Mouse (Mus musculus) bone marrow macrophage, adult 2 months (primary cell): Measurements from ENCODE around the gene Tubgcp6. TPM values are rescaled to one million over a fixed set of nuclear protein-coding genes. Genes with fewer than 3 reads are reported as not detected.
A peak's percentile ranks its signal among the peaks of the same experiment; 100 is the strongest.

Source experiments
- H3K27ac ChIP-seq: 2 replicates; pipeline ENCODE4 v1.5.1; 2012; ENCODE audit warnings: low read depth, low read length; ENCODE audit not compliant: insufficient read depth
- H3K4me1 ChIP-seq: 2 replicates; pipeline ENCODE4 v1.6.1; 2012; ENCODE audit warnings: low read length; ENCODE audit not compliant: control insufficient read depth, insufficient read depth
- H3K4me3 ChIP-seq: 2 replicates; pipeline ENCODE4 v1.5.1; 2012; ENCODE audit warnings: mild to moderate bottlenecking, low read length, moderate library complexity; ENCODE audit not compliant: insufficient read depth
- CTCF ChIP-seq: IDR thresholded peaks from 2 replicates; pipeline ENCODE4 v1.5.1; 2012; ENCODE audit warnings: low read depth, mild to moderate bottlenecking, low read length, moderate library complexity
- POLR2A ChIP-seq: IDR thresholded peaks from 2 replicates; pipeline ENCODE4 v1.6.1; 2012; ENCODE audit warnings: mild to moderate bottlenecking, low read depth, low read length, borderline replicate concordance
- polyA plus RNA-seq: library from polyadenylated mRNA; stranded (reverse); fragments of >200 nt; gene quantifications from 2 replicates; pipeline ENCODE4 v1.2.4, GENCODE M21; 2012; ENCODE audit not compliant: missing spikeins, insufficient read depth, insufficient read length

The Tubgcp6 gene
- polyA plus RNA-seq, 1 experiment, result 15.4 TPM

- Histone ChIP-seq H3K4me3 (no peak overlapping the region), H3K4me1 (peaks cover 2% of the 10 kb centered on the region), H3K27ac (no peak overlapping the region)
- TF ChIP-seq POLR2A, result no peak
- TF ChIP-seq CTCF, result no peak
These were observed 13.7 kb upstream of the Tubgcp6 start for GRCm38 (mm10) chr15:89136461-89137155.

DNA sequence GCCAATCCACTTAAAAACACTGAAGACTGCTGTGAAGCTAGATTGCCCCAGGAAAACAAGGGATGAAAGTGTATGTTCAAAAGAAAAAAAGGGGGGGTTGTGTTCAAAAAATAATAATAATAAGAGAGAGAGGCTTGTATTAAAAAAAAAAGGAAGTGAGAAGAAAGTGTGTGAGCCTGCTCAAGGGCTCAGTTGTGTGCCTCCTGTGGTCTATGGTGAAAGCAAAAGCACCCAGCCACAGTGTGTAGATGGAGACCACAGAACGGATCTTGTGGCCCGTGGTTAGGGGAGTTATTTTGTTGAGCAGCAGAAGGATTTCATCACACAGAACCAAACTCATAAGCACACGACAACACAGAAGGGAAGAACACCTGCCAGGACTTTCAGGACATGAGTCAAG is 8.4 kb upstream of the Tubgcp6 start:
- Histone ChIP-seq H3K27ac (no peak overlapping the region), H3K4me3 (no peak overlapping the region), H3K4me1 (peaks cover 20% of the 10 kb centered on the region)
- TF ChIP-seq POLR2A, result no peak
- TF ChIP-seq CTCF, result no peak

DNA sequence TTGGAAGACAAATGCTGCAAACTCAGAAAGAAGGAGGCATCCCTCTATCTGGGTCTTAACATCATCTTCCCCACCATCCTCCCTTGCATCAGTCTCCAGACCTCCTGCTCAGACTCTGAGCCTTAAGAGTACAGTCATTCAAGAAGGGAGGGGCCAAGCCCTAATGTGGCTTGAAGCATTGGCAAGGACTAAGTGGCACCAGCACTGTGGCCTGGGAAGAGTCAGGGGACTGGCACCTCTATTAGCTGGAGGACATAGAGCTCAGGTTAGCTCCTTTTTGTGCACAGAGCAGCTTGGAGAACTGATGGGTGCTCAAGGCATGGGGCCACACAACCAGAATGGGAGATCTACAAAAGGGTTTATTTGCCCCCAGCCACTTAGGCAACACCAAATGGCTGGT is 7.3 kb upstream of the Tubgcp6 start:
- no peak overlapping the region for H3K4me3 ChIP-seq
- H3K27ac ChIP-seq, result no peak overlapping the region
- peaks cover 20% of the 10 kb centered on the region for H3K4me1 ChIP-seq
- TF ChIP-seq CTCF (no peak), POLR2A (no peak)

DNA sequence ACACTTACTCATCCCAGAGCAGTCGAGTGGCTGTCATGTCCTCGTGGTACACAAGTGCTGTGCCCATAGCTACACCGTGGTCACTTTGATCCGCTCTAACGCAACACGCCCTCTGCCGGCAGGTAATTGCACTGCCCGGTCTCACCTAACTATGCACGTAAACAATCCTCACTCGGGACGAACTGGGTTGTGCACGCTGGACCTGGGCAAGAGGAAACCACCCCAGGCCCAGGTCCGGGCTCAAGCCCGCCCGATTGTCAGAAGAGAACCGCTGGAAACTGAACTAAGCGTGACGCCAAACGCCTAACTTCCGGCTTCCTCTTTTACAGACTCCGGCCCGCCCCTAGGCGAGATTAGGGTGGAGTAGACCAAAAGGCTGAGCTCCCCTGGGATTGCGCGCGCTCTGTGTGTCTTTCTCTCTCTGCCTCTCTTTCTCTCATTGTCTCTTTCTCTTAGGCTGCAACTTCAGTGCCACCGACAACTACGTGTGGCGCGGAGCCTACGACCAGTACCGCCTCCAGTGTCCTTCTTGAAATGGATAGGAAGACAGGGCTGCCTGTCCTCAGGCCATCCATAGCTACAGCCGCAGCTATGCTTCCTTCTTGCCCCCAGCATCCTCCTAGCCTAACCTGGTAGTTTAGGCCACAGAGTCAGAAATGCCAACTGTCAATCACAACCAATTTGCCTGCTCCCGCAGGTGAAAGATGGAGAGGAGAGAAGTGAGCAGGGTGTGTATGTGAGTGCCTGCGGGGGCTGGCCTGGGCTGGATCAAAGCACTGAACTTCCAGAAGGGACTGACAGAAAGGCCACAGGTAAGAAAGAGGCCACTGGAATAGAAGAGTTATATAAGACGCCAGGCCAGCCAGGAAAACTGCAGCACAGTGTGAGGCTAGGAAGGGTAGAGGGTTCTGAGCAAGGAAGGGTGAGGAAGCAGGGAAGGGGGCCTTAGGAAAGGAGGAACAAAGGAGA is 5.8 kb upstream of the Tubgcp6 start, which contains the start of gene Hdac10:
Gene Hdac10 (minus strand): TSS at position 319 of the 969 bp plus-strand sequence.
- H3K27ac ChIP-seq, result peak within 1 kb of the TSS; percentile 61
- peak within 1 kb of the TSS; percentile 92 for H3K4me3 ChIP-seq
- TF ChIP-seq CTCF (peak; percentile 98), POLR2A (no peak)
- H3K4me1 ChIP-seq, result peaks cover 20% of the 10 kb centered on the region

GRCm38 (mm10) chr15:89127364-89127940 is 4.5 kb upstream of the Tubgcp6 start:
- H3K27ac ChIP-seq, result no peak overlapping the region
- peak overlapping the region; percentile 92 for H3K4me3 ChIP-seq
- H3K4me1 ChIP-seq, result peaks cover 20% of the 10 kb centered on the region
- TF ChIP-seq POLR2A, result no peak
- no peak for TF ChIP-seq CTCF

DNA sequence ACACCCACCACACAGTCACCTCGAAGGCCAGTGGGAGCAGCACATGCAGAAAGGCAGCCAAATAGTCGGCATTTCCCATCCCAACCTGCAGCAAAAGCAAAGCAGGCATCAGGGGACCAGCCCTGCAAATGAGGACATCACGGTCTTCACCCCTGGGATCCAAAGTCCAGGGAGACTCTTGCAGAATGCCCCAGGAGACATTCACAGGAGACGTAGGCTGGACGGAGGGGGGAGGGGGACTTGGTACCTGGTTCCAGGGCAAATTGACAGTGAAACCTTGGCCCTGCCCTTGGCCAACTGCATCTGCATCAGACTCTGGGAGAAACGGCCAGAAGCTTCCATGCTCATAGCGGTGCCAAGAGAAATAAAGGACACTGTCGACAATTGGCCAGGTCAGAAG is 3.7 kb upstream of the Tubgcp6 start:
- H3K4me3 ChIP-seq, result no peak overlapping the region
- no peak overlapping the region for H3K27ac ChIP-seq
- TF ChIP-seq CTCF, result no peak
- no peak for TF ChIP-seq POLR2A
- peaks cover 23% of the 10 kb centered on the region for H3K4me1 ChIP-seq

GRCm38 (mm10) chr15:89125351-89125750 is 2.4 kb upstream of the Tubgcp6 start:
- no peak overlapping the region for H3K27ac ChIP-seq
- peaks cover 13% of the 10 kb centered on the region for H3K4me1 ChIP-seq
- H3K4me3 ChIP-seq, result no peak overlapping the region
- no peak for TF ChIP-seq CTCF
- TF ChIP-seq POLR2A, result no peak

DNA sequence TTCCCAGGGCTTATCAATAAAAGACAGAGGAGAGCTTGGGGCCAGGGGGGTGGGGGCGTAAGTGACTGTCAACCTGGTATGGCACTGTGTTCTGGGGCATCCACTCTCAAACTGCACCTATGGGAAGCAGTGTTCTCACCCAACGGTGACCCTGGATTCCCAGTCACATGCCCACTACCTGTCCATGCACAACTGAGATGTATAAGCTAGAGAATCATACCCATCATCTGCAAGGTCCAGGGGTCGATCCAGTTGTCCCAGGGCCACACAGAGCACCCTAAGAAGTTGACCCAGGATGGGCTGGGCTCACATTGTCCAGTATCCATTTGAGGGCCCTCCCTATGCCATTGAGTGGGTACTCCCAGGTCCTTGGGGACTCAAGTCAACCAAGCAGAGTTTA is 1.4 kb upstream of the Tubgcp6 start:
- TF ChIP-seq CTCF, result no peak
- no peak for TF ChIP-seq POLR2A
- peaks cover 13% of the 10 kb centered on the region for H3K4me1 ChIP-seq
- H3K4me3 ChIP-seq, result no peak overlapping the region
- no peak overlapping the region for H3K27ac ChIP-seq

DNA sequence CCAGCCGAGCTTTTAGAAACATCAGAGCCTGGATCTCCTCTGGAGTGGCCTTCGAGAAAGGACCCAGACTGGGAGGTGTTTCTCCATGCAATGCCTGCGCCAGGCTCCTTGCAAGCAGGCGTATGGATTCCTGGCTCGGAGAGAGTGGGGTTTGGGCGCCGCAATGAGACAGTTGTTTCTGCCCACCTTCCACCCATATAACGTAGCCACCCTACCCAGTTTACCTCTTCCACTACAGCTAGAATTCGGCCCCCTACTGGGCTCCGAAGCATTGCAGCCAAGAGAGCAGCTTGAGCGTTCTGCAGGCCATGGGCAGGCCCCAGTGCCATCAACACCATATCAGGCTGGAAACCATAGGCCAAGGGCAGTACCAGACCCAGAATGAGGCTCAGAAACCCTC is 683 bp upstream of the Tubgcp6 start:
- H3K27ac ChIP-seq, result no peak overlapping the region

More for the DNA sequence above, 683 bp upstream of the Tubgcp6 start:
- TF ChIP-seq POLR2A (no peak), CTCF (no peak)
- no peak overlapping the region for H3K4me3 ChIP-seq
- peaks cover 10% of the 10 kb centered on the region for H3K4me1 ChIP-seq
